ENCODE assay signal across 20 mouse cellular contexts in the genomic region with DNA sequence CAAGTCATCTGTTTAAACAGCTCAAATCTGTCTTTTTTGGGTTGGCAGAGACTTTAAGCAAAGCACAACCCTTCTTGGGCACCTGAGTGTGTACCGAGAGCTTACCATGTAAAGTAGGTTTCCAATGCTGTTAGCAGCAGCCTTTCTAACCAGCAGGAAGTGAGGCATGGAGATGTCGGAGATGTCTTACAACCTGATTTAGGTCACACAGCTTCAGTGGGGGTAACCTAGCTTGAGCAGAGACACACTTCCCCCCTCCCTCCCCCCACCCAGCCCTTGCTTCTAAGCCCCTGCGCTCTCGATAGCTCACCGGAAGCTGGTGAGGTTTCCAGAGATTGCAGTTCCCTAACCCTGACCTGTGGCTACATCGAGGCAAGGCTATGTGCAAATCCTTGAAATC. TPM values are rescaled to one million over a fixed set of nuclear protein-coding genes. Genes with fewer than 3 reads are reported as not detected.
A peak's percentile ranks its signal among the peaks of the same experiment; 100 is the strongest.
DNase-seq lines count a peak whose midpoint lies in the region; ATAC-seq lines count a peak whose summit lies in the region.
"Had no signal": no experiment of that assay in that cellular context is flagged by ENCODE, and none has a peak within 500 bp of the region (broad histone marks: within the 10 kb centered on the region; RNA-seq: fewer than 3 reads in every experiment).

No protein-coding gene starts in this region.

- peaks cover 25% of the 10 kb centered on the region for H3K4me1 ChIP-seq in hindbrain, embryonic 12.5 days
- peaks cover 3% of the 10 kb centered on the region; the same call in 1 of the 2 replicates for H3K4me1 ChIP-seq in hindbrain, embryonic 14.5 days (replicated peaks; ENCODE audit: control insufficient read depth, insufficient read depth, low read length)
- H3K4me1 ChIP-seq in neural tube, embryonic 13.5 days (replicated peaks), result peaks cover 29% of the 10 kb centered on the region
- peaks cover 18% of the 10 kb centered on the region; the same call in 1 of the 2 replicates for H3K4me1 ChIP-seq in neural tube, embryonic 15.5 days

- no peak for ATAC-seq in hindbrain, embryonic 12.5 days (ENCODE audit: low FRiP score)
- no peak for ATAC-seq in hindbrain, embryonic 14.5 days (ENCODE audit: low FRiP score)
- no peak for ATAC-seq in neural tube, embryonic 13.5 days (ENCODE audit: low read depth)
- no peak for ATAC-seq in neural tube, embryonic 15.5 days (ENCODE audit: low FRiP score)
- ATAC-seq in granulocyte monocyte progenitor cell, adult 5-6 weeks (replicated peaks; ENCODE audit: poor library complexity, severe bottlenecking), result peak; percentile 47

- no peaks in the 10 kb centered on the region for H3K27me3 ChIP-seq in hindbrain, embryonic 12.5 days
- H3K27me3 ChIP-seq in hindbrain, embryonic 14.5 days (ENCODE audit: control insufficient read depth, insufficient read depth, low read length), result no peaks in the 10 kb centered on the region
- no peaks in the 10 kb centered on the region for H3K27me3 ChIP-seq in neural tube, embryonic 13.5 days
- H3K27me3 ChIP-seq in neural tube, embryonic 15.5 days (replicated peaks), result no peaks in the 10 kb centered on the region
- H3K27me3 ChIP-seq: heart, embryonic 15.5 days; liver, embryonic 15.5 days; lung, embryonic 15.5 days had no signal

- 88% methylated on average over 6 of the region's 6 CpGs for WGBS in hindbrain, embryonic 12.5 days
- WGBS in hindbrain, embryonic 14.5 days, result 89% methylated on average over 6 of the region's 6 CpGs
- 86% methylated on average over 6 of the region's 6 CpGs for WGBS in neural tube, embryonic 13.5 days
- 83% methylated on average over 6 of the region's 6 CpGs for whole genome bisulfite sequencing in neural tube, embryonic 15.5 days

- H3K9ac ChIP-seq in hindbrain, embryonic 12.5 days, result no peak overlapping the region
- no peak overlapping the region for H3K9ac ChIP-seq in hindbrain, embryonic 14.5 days
- H3K9ac ChIP-seq in neural tube, embryonic 13.5 days, result peak overlapping the region; percentile 32; the same call in 1 of the 2 replicates
- H3K9ac ChIP-seq in neural tube, embryonic 15.5 days (replicated peaks), result no peak overlapping the region
- H3K9ac ChIP-seq: heart, embryonic 15.5 days; liver, embryonic 15.5 days; lung, embryonic 15.5 days had no signal

- H3K4me3 ChIP-seq in hindbrain, embryonic 12.5 days, result no peak overlapping the region
- H3K4me3 ChIP-seq in hindbrain, embryonic 14.5 days (replicated peaks; ENCODE audit: low read length), result no peak overlapping the region
- no peak overlapping the region for H3K4me3 ChIP-seq in neural tube, embryonic 13.5 days
- no peak overlapping the region for H3K4me3 ChIP-seq in neural tube, embryonic 15.5 days (replicated peaks)
- H3K4me3 ChIP-seq: gastrocnemius, adult 2 months; heart, embryonic 15.5 days; limb, embryonic 10.5 days; liver, embryonic 15.5 days; lung, embryonic 15.5 days had no signal

- H3K4me2 ChIP-seq in hindbrain, embryonic 12.5 days (replicated peaks), result no peak overlapping the region
- no peak overlapping the region for H3K4me2 ChIP-seq in hindbrain, embryonic 14.5 days (replicated peaks)
- H3K4me2 ChIP-seq in neural tube, embryonic 13.5 days, result no peak overlapping the region
- H3K4me2 ChIP-seq in neural tube, embryonic 15.5 days, result no peak overlapping the region
- H3K4me2 ChIP-seq: heart, embryonic 15.5 days; liver, embryonic 15.5 days; lung, embryonic 15.5 days had no signal

- no peak for DNase-seq in hindbrain, embryonic 14.5 days (ENCODE audit: low spot score)
- DNase-seq in thymus, postnatal 25 days, result peak; percentile 41
- DNase-seq in heart, postnatal 14 days, result no peak
- DNase-seq in kidney, adult 9 months, result no peak
- DNase-seq: adrenal gland, postnatal 25 days; gastrocnemius, adult 2 months; heart, postnatal 4 days; kidney, adult 2 months; kidney, postnatal 14 days; liver; lung, postnatal 36 days had no signal

- peaks cover 52% of the 10 kb centered on the region for H3K36me3 ChIP-seq in hindbrain, embryonic 12.5 days
- peaks cover 49% of the 10 kb centered on the region for H3K36me3 ChIP-seq in hindbrain, embryonic 14.5 days (replicated peaks; ENCODE audit: control insufficient read depth, insufficient read depth)
- H3K36me3 ChIP-seq in neural tube, embryonic 13.5 days, result peaks cover 85% of the 10 kb centered on the region
- H3K36me3 ChIP-seq in neural tube, embryonic 15.5 days, result peaks cover 20% of the 10 kb centered on the region; the same call in 1 of the 2 replicates
- H3K36me3 ChIP-seq: liver, embryonic 15.5 days had no signal

- peak overlapping the region; percentile 46; the same call in 1 of the 2 replicates for H3K27ac ChIP-seq in hindbrain, embryonic 12.5 days
- H3K27ac ChIP-seq in hindbrain, embryonic 14.5 days, result no peak overlapping the region
- H3K27ac ChIP-seq in neural tube, embryonic 13.5 days (replicated peaks), result peak overlapping the region; percentile 59
- H3K27ac ChIP-seq in neural tube, embryonic 15.5 days (replicated peaks), result no peak overlapping the region
- H3K27ac ChIP-seq: gastrocnemius, adult 2 months; heart, embryonic 15.5 days; limb, embryonic 10.5 days; liver, embryonic 15.5 days; lung, embryonic 15.5 days had no signal

- no peaks in the 10 kb centered on the region for H3K9me3 ChIP-seq in hindbrain, embryonic 12.5 days (replicated peaks)
- H3K9me3 ChIP-seq in hindbrain, embryonic 14.5 days (ENCODE audit: control insufficient read depth, low read length), result no peaks in the 10 kb centered on the region
- H3K9me3 ChIP-seq in neural tube, embryonic 13.5 days, result no peaks in the 10 kb centered on the region
- no peaks in the 10 kb centered on the region for H3K9me3 ChIP-seq in neural tube, embryonic 15.5 days (replicated peaks)
- H3K9me3 ChIP-seq: heart, embryonic 15.5 days; limb, embryonic 10.5 days; liver, embryonic 15.5 days; lung, embryonic 15.5 days had no signal

- intact Hi-C loops in heart, postnatal 14 days (cut with DNase I), result loop anchor here (1.0 to 10.0 kb wide), 2 partner anchors 214 to 460 kb away; no protein-coding TSS in a partner anchor

RNA-seq across cellular contexts. Expression of gene Trp53i11, which starts 17.2 kb away (rescaled TPM):
- polyA plus RNA-seq in hindbrain, embryonic 12.5 days (2016; fragmentation: Nextera tagmentation; extraction: Ambion mirVana), result 142 and 180 TPM in 2 replicates
- 99.4 and 106 TPM in 2 replicates for polyA plus RNA-seq in hindbrain, embryonic 14.5 days (2014; fragmentation: Nextera tagmentation; extraction: Ambion mirVana)
- polyA plus RNA-seq in neural tube, embryonic 13.5 days (2015; fragmentation: Nextera tagmentation; extraction: Ambion mirVana), result 137 and 150 TPM in 2 replicates
- polyA plus RNA-seq in neural tube, embryonic 15.5 days (2015; fragmentation: Nextera tagmentation; extraction: Ambion mirVana), result 55.6 and 67.3 TPM in 2 replicates
- 3.6 and 4.5 TPM in 2 replicates for total RNA-seq in granulocyte monocyte progenitor cell, adult 5-6 weeks (2014; fragmentation: Nextera tagmentation)
- 0.39 and 0.82 TPM in 2 replicates for total RNA-seq in granulocyte monocyte progenitor cell, adult 5-6 weeks (2017)
- 10 to 100 TPM; 67.8 to 68.8 TPM for total RNA-seq in heart, postnatal 14 days (2021)
- total RNA-seq: MEL had no signal

Comparison
In these comparisons a context has a peak if more than half of its experiments do, and no peak if none do; other contexts are left out.
1. H3K27ac ChIP-seq: peak in hindbrain, embryonic 12.5 days (single experiment) and neural tube, embryonic 13.5 days (single experiment); none in hindbrain, embryonic 14.5 days (single experiment) and neural tube, embryonic 15.5 days (single experiment).